Mouse (Mus musculus): ENCODE results near the gene Cyld. TPM values are rescaled to one million over a fixed set of nuclear protein-coding genes. Genes with fewer than 3 reads are reported as not detected.

Cyld gene
- total and polyA plus RNA-seq, 3 experiments, result 20.2 to 29.4 (median 22.1) TPM

DNA sequence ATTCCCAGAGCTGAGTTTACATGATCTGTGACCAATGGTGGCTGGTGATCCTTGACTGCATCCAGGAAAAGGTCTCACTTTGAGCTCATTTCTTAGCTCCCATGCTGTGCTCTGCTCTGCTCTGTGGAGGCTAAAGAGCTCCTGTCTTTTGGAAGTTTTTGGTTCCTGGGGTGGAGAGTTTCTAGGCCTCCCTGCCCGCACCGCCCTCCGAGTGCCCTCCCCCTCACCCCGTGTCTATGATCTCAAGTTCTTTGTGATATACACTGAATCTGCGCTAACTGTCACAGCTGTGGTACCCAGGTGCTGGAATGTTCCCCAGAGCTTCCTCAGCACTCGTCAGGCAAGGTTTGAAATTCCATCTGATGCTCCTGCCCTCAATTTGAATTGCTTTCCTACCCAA, 26.0 kb upstream of the Cyld start:
- Histone ChIP-seq H3K4me1 (ENCODE audit: control insufficient read depth in 1 of 2, insufficient read depth in 2 of 2) (peaks cover 31 to 79% of the 10 kb centered on the region in 2 experiments), H3K27ac (ENCODE audit: insufficient read depth, low read depth) (no peak overlapping the region), H3K36me3 (replicated peaks in 1 of 2; ENCODE audit: control insufficient read depth in 1 of 2, insufficient read depth in 1 of 2, low read length in 1 of 2) (peaks cover 58 to 75% of the 10 kb centered on the region in 2 experiments), H3K9me3 (replicated peaks; ENCODE audit: low read length) (no peaks in the 10 kb centered on the region), H3K9ac (ENCODE audit: insufficient read depth, low read depth) (no peak overlapping the region), H3K4me3 (replicated peaks in 1 of 3; ENCODE audit: low read depth in 2 of 3, low read length in 2 of 3, poor library complexity in 1 of 3) (no peak overlapping the region), H3K27me3 (replicated peaks) (no peaks in the 10 kb centered on the region), H3K4me2 (ENCODE audit: insufficient read depth, low read depth, poor library complexity, severe bottlenecking) (no peak overlapping the region), H3K79me2 (replicated peaks; ENCODE audit: control insufficient read depth, extremely low read depth, insufficient read depth, poor library complexity, severe bottlenecking) (peaks cover 15% of the 10 kb centered on the region)
- TF ChIP-seq USF2 (conservative IDR thresholded peaks at IDR 0.05; ENCODE audit: low read depth, low read length), result no peak
- TF ChIP-seq ZC3H11A (IDR thresholded peaks at IDR 0.05; ENCODE audit: low read depth, low read length), result no peak
- TF ChIP-seq NRF1 (IDR thresholded peaks at IDR 0.05; ENCODE audit: low read depth, low read length), result no peak
- TF ChIP-seq POLR2A (IDR thresholded peaks at IDR 0.05; ENCODE audit: low read depth, low read length), result no peak
- no peak for TF ChIP-seq TBP (conservative IDR thresholded peaks at IDR 0.05; ENCODE audit: low read depth, low read length)
- no peak for TF ChIP-seq IRF4 (IDR thresholded peaks at IDR 0.05; ENCODE audit: low read depth, low read length)
- TF ChIP-seq MAFK (IDR thresholded peaks at IDR 0.05; ENCODE audit: insufficient replicate concordance, low read length), result no peak
- TF ChIP-seq PAX5 (IDR thresholded peaks at IDR 0.05; ENCODE audit: low read length), result no peak
- no peak for TF ChIP-seq SIN3A (IDR thresholded peaks at IDR 0.05; ENCODE audit: low read length)
- no peak for TF ChIP-seq KAT2A (IDR thresholded peaks at IDR 0.05; ENCODE audit: insufficient replicate concordance, low read length)
- TF ChIP-seq MEF2A (IDR thresholded peaks at IDR 0.05; ENCODE audit: borderline replicate concordance, low read depth, low read length), result no peak
- no peak for TF ChIP-seq JUND (conservative IDR thresholded peaks at IDR 0.05; ENCODE audit: low read depth, low read length)
- TF ChIP-seq ETS1 (conservative IDR thresholded peaks at IDR 0.05; ENCODE audit: low read depth, low read length), result no peak
- TF ChIP-seq SMC3 (IDR thresholded peaks at IDR 0.05; ENCODE audit: low read depth, low read length), result no peak
- TF ChIP-seq MXI1 (IDR thresholded peaks at IDR 0.05; ENCODE audit: low read depth, low read length), result no peak
- TF ChIP-seq BHLHE40 (IDR thresholded peaks at IDR 0.05; ENCODE audit: low read depth, low read length), result no peak
- TF ChIP-seq CTCF (conservative IDR thresholded peaks at IDR 0.05 in 1 of 2, IDR thresholded peaks at IDR 0.05 in 1 of 2; ENCODE audit: low read depth in 2 of 2, low read length in 2 of 2), result no peak
- no peak for TF ChIP-seq E2F4 (IDR thresholded peaks at IDR 0.05; ENCODE audit: insufficient replicate concordance, low read depth, low read length)
- dilution Hi-C loops (cut with MboI; ENCODE audit: extremely low pct_ligation_motif_present, extremely low pct_unique_long_range_greater_than_20kb, low sequenced_read_pairs) (no loop called here), in situ Hi-C loops (cut with MboI; ENCODE audit: low pct_ligation_motif_present, low pct_unique_long_range_greater_than_20kb, low sequenced_read_pairs) (no loop called here)
- no peak for DNase-seq (ENCODE audit: extremely low read depth)

DNA sequence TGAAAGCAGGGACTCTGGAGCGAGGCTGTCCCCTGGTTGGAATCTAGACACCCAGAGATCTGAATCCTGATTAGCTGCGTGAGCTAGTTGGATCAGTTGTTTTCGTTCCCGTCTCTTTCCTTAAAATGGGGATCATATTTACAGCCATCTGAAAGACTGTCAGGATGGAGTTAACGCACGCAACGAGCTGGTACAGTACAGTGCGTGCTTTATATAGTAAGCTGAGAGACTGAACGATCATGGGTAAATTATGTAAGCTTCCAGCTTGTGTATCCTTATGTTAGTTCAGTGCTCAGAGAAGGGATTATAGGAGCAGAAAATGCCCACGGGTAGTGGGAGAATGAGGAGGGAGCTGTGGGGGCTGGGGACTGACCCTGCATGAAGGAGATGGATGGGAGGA, 25.3 kb upstream of the Cyld start:
- no peak overlapping the region for H3K9ac ChIP-seq (ENCODE audit: insufficient read depth, low read depth)
- no peak overlapping the region for H3K4me2 ChIP-seq (ENCODE audit: insufficient read depth, low read depth, poor library complexity, severe bottlenecking)
- peaks cover 10% of the 10 kb centered on the region for H3K79me2 ChIP-seq (replicated peaks; ENCODE audit: control insufficient read depth, extremely low read depth, insufficient read depth, poor library complexity, severe bottlenecking)
- H3K27ac ChIP-seq (ENCODE audit: insufficient read depth, low read depth), result no peak overlapping the region
- in situ Hi-C loops (cut with MboI; ENCODE audit: low pct_ligation_motif_present, low pct_unique_long_range_greater_than_20kb, low sequenced_read_pairs), result no loop called here
- H3K4me3 ChIP-seq (replicated peaks in 1 of 3; ENCODE audit: low read depth in 2 of 3, low read length in 2 of 3, poor library complexity in 1 of 3), result no peak overlapping the region
- TF ChIP-seq RAD21 (IDR thresholded peaks at IDR 0.05; ENCODE audit: low read depth, low read length) (no peak), NRF1 (IDR thresholded peaks at IDR 0.05; ENCODE audit: low read depth, low read length) (no peak), ETS1 (conservative IDR thresholded peaks at IDR 0.05; ENCODE audit: low read depth, low read length) (no peak), SMC3 (IDR thresholded peaks at IDR 0.05; ENCODE audit: low read depth, low read length) (no peak), ZKSCAN1 (IDR thresholded peaks at IDR 0.05; ENCODE audit: borderline replicate concordance, low read depth, low read length) (no peak), JUN (IDR thresholded peaks at IDR 0.05; ENCODE audit: insufficient read depth, low read depth, low read length) (no peak), JUND (conservative IDR thresholded peaks at IDR 0.05; ENCODE audit: low read depth, low read length) (no peak), POLR2A (IDR thresholded peaks at IDR 0.05; ENCODE audit: low read depth, low read length) (no peak), MXI1 (IDR thresholded peaks at IDR 0.05; ENCODE audit: low read depth, low read length) (no peak), E2F4 (IDR thresholded peaks at IDR 0.05; ENCODE audit: insufficient replicate concordance, low read depth, low read length) (no peak), IRF4 (IDR thresholded peaks at IDR 0.05; ENCODE audit: low read depth, low read length) (no peak)
- dilution Hi-C loops (cut with MboI; ENCODE audit: extremely low pct_ligation_motif_present, extremely low pct_unique_long_range_greater_than_20kb, low sequenced_read_pairs), result no loop called here
- no peaks in the 10 kb centered on the region for H3K9me3 ChIP-seq (replicated peaks; ENCODE audit: low read length)
- H3K36me3 ChIP-seq (replicated peaks in 1 of 2; ENCODE audit: control insufficient read depth in 1 of 2, insufficient read depth in 1 of 2, low read length in 1 of 2), result peaks cover 63 to 79% of the 10 kb centered on the region in 2 experiments
- H3K27me3 ChIP-seq (replicated peaks), result no peaks in the 10 kb centered on the region
- H3K4me1 ChIP-seq (ENCODE audit: control insufficient read depth in 1 of 2, insufficient read depth in 2 of 2), result peaks cover 28 to 78% of the 10 kb centered on the region in 2 experiments
- no peak for DNase-seq (ENCODE audit: extremely low read depth)

Measured in CH12.LX (cell line).